Mouse (Mus musculus): Measurements from ENCODE around the gene Mark1. TPM values are rescaled to one million over a fixed set of nuclear protein-coding genes. Genes with fewer than 3 reads are reported as not detected.

Mark1 gene
- 1 to 10 TPM; 6.6 to 7.0 TPM for total RNA-seq (2021)
- long read RNA-seq, experiment 1, full-length matches to known transcripts = 3 of 3 reads
- long read RNA-seq, experiment 1, partial matches to known transcripts = 0 of 3 reads
- long read RNA-seq, experiment 1, other reads (novel, unspliced or antisense) = 0 of 3 reads
- long read RNA-seq, experiment 2, full-length matches to known transcripts = 3 of 3 reads
- long read RNA-seq, experiment 2, partial matches to known transcripts = 0 of 3 reads
- long read RNA-seq, experiment 2, other reads (novel, unspliced or antisense) = 0 of 3 reads

- intact Hi-C loops (cut with DNase I) = no loop called here
- peak; percentile 18 to 30 for DNase-seq
These were observed at the start of gene Mark1 for GRCm38 (mm10) chr1:184999071-184999750. Gene Mark1, minus strand, starts transcription at chr1:184999570.

- no peak for DNase-seq
- intact Hi-C loops (cut with DNase I) = no loop called here
These were observed 48.3 kb upstream of the Mark1 start for GRCm38 (mm10) chr1:185047516-185048247.

- intact Hi-C loops (cut with DNase I) = no loop called here
These were observed 47.1 kb upstream of the Mark1 start for GRCm38 (mm10) chr1:185046513-185046912.

GRCm38 (mm10) chr1:185038183-185038686 lies 38.9 kb upstream of the Mark1 start:
- no peak for DNase-seq
- intact Hi-C loops (cut with DNase I) = no loop called here

More at GRCm38 (mm10) chr1:185046513-185046912, 47.1 kb upstream of the Mark1 start:
- DNase-seq = no peak

- DNase-seq = no peak
- intact Hi-C loops (cut with DNase I) = no loop called here
These were observed 31.2 kb upstream of the Mark1 start for GRCm38 (mm10) chr1:185030565-185030964.

GRCm38 (mm10) chr1:185020429-185021168 lies 21.2 kb upstream of the Mark1 start:
- intact Hi-C loops (cut with DNase I) = no loop called here

GRCm38 (mm10) chr1:185012566-185012965 lies 13.2 kb upstream of the Mark1 start:
- DNase-seq = no peak
- intact Hi-C loops (cut with DNase I) = no loop called here

More at GRCm38 (mm10) chr1:185020429-185021168, 21.2 kb upstream of the Mark1 start:
- no peak for DNase-seq

GRCm38 (mm10) chr1:185007066-185007465 lies 7.7 kb upstream of the Mark1 start:
- no peak for DNase-seq
- intact Hi-C loops (cut with DNase I) = no loop called here

GRCm38 (mm10) chr1:184999780-185000599 lies 620 bp upstream of the Mark1 start:
- peak; percentile 45 to 47 for DNase-seq
- intact Hi-C loops (cut with DNase I) = no loop called here

GRCm38 (mm10) chr1:184998631-184999030 lies 739 bp downstream of the Mark1 start:
- intact Hi-C loops (cut with DNase I) = no loop called here

GRCm38 (mm10) chr1:184998161-184998560 lies 1.2 kb downstream of the Mark1 start:
- intact Hi-C loops (cut with DNase I) = no loop called here
- DNase-seq = no peak

More at GRCm38 (mm10) chr1:184998631-184999030, 739 bp downstream of the Mark1 start:
- DNase-seq = no peak

- DNase-seq = no peak
These were observed 1.9 kb downstream of the Mark1 start for GRCm38 (mm10) chr1:184997466-184997865.

GRCm38 (mm10) chr1:184995335-184995734 lies 4.0 kb downstream of the Mark1 start:
- intact Hi-C loops (cut with DNase I) = no loop called here
- DNase-seq = no peak

More at GRCm38 (mm10) chr1:184997466-184997865, 1.9 kb downstream of the Mark1 start:
- intact Hi-C loops (cut with DNase I) = no loop called here

- intact Hi-C loops (cut with DNase I) = no loop called here
These were observed 8.2 kb downstream of the Mark1 start for GRCm38 (mm10) chr1:184991191-184991590.

GRCm38 (mm10) chr1:184986748-184987147 lies 12.6 kb downstream of the Mark1 start:
- DNase-seq = no peak
- intact Hi-C loops (cut with DNase I) = no loop called here

More at GRCm38 (mm10) chr1:184991191-184991590, 8.2 kb downstream of the Mark1 start:
- DNase-seq = no peak

- intact Hi-C loops (cut with DNase I) = no loop called here
- no peak for DNase-seq
These were observed 14.6 kb downstream of the Mark1 start for GRCm38 (mm10) chr1:184984723-184985122.

GRCm38 (mm10) chr1:184983751-184984150 lies 15.6 kb downstream of the Mark1 start:
- intact Hi-C loops (cut with DNase I) = no loop called here
- no peak for DNase-seq

GRCm38 (mm10) chr1:184972214-184972776 lies 27.1 kb downstream of the Mark1 start:
- intact Hi-C loops (cut with DNase I) = no loop called here
- no peak for DNase-seq

GRCm38 (mm10) chr1:184969374-184969773 lies 30.0 kb downstream of the Mark1 start:
- intact Hi-C loops (cut with DNase I) = no loop called here

More at GRCm38 (mm10) chr1:184969374-184969773, 30.0 kb downstream of the Mark1 start:
- no peak for DNase-seq

All from heart, postnatal 14 days (tissue).